Mouse (Mus musculus): ENCODE data around the gene Zfp952. TPM values are rescaled to one million over a fixed set of nuclear protein-coding genes. Genes with fewer than 3 reads are reported as not detected.
"Not testable (repeated sequence)": the region's sequence is repeated elsewhere in the genome, so short reads cannot be mapped to it uniquely, and the experiment has no call there.

Zfp952 gene
- 10 to 100 TPM; 13.5 to 13.7 TPM for total RNA-seq (2021)
- long read RNA-seq, experiment 1, partial matches to known transcripts = 0 of 8 reads
- long read RNA-seq, experiment 1, other reads (novel, unspliced or antisense) = 4 of 8 reads
- long read RNA-seq, experiment 2, transcript Zfp952-201 (4 exons, 2,950 nt) = major isoform, 9 of 12 reads
- long read RNA-seq, experiment 2, partial matches to known transcripts = 0 of 12 reads
- long read RNA-seq, experiment 2, other reads (novel, unspliced or antisense) = 1 of 12 reads

GRCm38 (mm10) chr17:32992699-32993474, at the start of gene Zfp952:
Zfp952 (plus strand) TSS chr17:32993129.
- DNase-seq (ENCODE audit: low spot score in 2 of 2) = peak; percentile 54 to 58

GRCm38 (mm10) chr17:32943661-32944060, 49.3 kb upstream of the Zfp952 start:
- no peak for DNase-seq (ENCODE audit: low spot score in 2 of 2)

- DNase-seq (ENCODE audit: low spot score in 2 of 2) = no peak
Observed at GRCm38 (mm10) chr17:32944402-32945035, 48.4 kb upstream of the Zfp952 start.

- DNase-seq (ENCODE audit: low spot score in 2 of 2) = no peak
Observed at GRCm38 (mm10) chr17:32946716-32947115, 46.2 kb upstream of the Zfp952 start.

GRCm38 (mm10) chr17:32947215-32947914, 45.6 kb upstream of the Zfp952 start, which contains the start of gene Cyp4f13:
Cyp4f13 (minus strand) TSS chr17:32947402.
- DNase-seq (ENCODE audit: low spot score in 2 of 2) = peak; percentile 96 to 100

- DNase-seq (ENCODE audit: low spot score in 2 of 2) = no peak
Observed at GRCm38 (mm10) chr17:32950136-32950535, 42.8 kb upstream of the Zfp952 start.

- no peak for DNase-seq (ENCODE audit: low spot score in 2 of 2)
Observed at GRCm38 (mm10) chr17:32951006-32951405, 41.9 kb upstream of the Zfp952 start.

- peak; percentile 59 to 79 for DNase-seq (ENCODE audit: low spot score in 2 of 2)
Observed at GRCm38 (mm10) chr17:32951441-32951840, 41.5 kb upstream of the Zfp952 start.

- no peak for DNase-seq (ENCODE audit: low spot score in 2 of 2)
Observed at GRCm38 (mm10) chr17:32965253-32965622, 27.7 kb upstream of the Zfp952 start.

GRCm38 (mm10) chr17:32965623-32966290, 27.2 kb upstream of the Zfp952 start, which contains the start of gene Zfp472:
Zfp472 (plus strand) TSS chr17:32965814.
- peak; percentile 60 to 73 for DNase-seq (ENCODE audit: low spot score in 2 of 2)

GRCm38 (mm10) chr17:32981361-32981760, 11.6 kb upstream of the Zfp952 start:
- DNase-seq (ENCODE audit: low spot score in 2 of 2) = no peak

- no peak for DNase-seq (ENCODE audit: low spot score in 2 of 2)
Observed at GRCm38 (mm10) chr17:32986301-32986700, 6.6 kb upstream of the Zfp952 start.

GRCm38 (mm10) chr17:32991965-32992698, 797 bp upstream of the Zfp952 start:
- DNase-seq (ENCODE audit: low spot score in 2 of 2) = no peak

GRCm38 (mm10) chr17:32998492-32998891, 5.6 kb downstream of the Zfp952 start:
- no peak for DNase-seq (ENCODE audit: low spot score in 2 of 2)

GRCm38 (mm10) chr17:33008337-33008736, 15.4 kb downstream of the Zfp952 start:
- no peak for DNase-seq (ENCODE audit: low spot score in 2 of 2)

GRCm38 (mm10) chr17:33020434-33020833, 27.5 kb downstream of the Zfp952 start:
- not testable (repeated sequence) for DNase-seq (ENCODE audit: low spot score in 2 of 2)

- DNase-seq (ENCODE audit: low spot score in 2 of 2) = no peak
Observed at GRCm38 (mm10) chr17:33032376-33032775, 39.4 kb downstream of the Zfp952 start.

GRCm38 (mm10) chr17:33032900-33033891, 40.3 kb downstream of the Zfp952 start, which contains the start of gene Zfp763:
Zfp763 (minus strand) TSS chr17:33033402.
- peak; percentile 39 to 67 for DNase-seq (ENCODE audit: low spot score in 2 of 2)

Measured in adrenal gland, postnatal 4 days (tissue).